In genomic region chr9:87738766-87739542, GRCm38 (mm10) we compare ENCODE assay signal across 9 mouse cellular contexts. TPM values are rescaled to one million over a fixed set of nuclear protein-coding genes. Genes with fewer than 3 reads are reported as not detected.
DNase-seq lines count a peak whose midpoint lies in the region; ATAC-seq lines count a peak whose summit lies in the region.
"Had no signal": no experiment of that assay in that cellular context is flagged by ENCODE, and none has a peak within 500 bp of the region (broad histone marks: within the 10 kb centered on the region; RNA-seq: fewer than 3 reads in every experiment).

No protein-coding gene starts in this region.

- H3K27ac ChIP-seq in heart, embryonic 12.5 days (ENCODE audit: poor library complexity, severe bottlenecking) = no peak overlapping the region
- H3K27ac ChIP-seq in brown adipose tissue, adult 24 weeks (replicated peaks; ENCODE audit: low read depth, low read length) = 0 out of 2 replicates have a peak overlapping the region, but pooled peaks have one; percentile 5
- H3K27ac ChIP-seq in heart, embryonic 13.5 days (replicated peaks) = peak overlapping the region; percentile 36
- no peak overlapping the region for H3K27ac ChIP-seq in midbrain, embryonic 12.5 days (replicated peaks)

- ATAC-seq in heart, embryonic 12.5 days (ENCODE audit: insufficient number of reproducible peaks, low FRiP score) = no peak
- ATAC-seq in heart, embryonic 13.5 days (ENCODE audit: extremely low read depth, insufficient number of reproducible peaks, low FRiP score, low TSS enrichment) = no peak
- no peak for ATAC-seq in midbrain, embryonic 12.5 days (ENCODE audit: low FRiP score, low read depth)
- ATAC-seq: CD4-positive, CD25-positive, alpha-beta regulatory T cell, adult 4 months had no signal

- under 1% methylated on average over 39 of the region's 39 CpGs for WGBS in heart, embryonic 12.5 days
- 2% methylated on average over 39 of the region's 39 CpGs for WGBS in heart, embryonic 13.5 days
- WGBS in midbrain, embryonic 12.5 days = under 1% methylated on average over 39 of the region's 39 CpGs

- H3K36me3 ChIP-seq in heart, embryonic 12.5 days = no peaks in the 10 kb centered on the region
- H3K36me3 ChIP-seq in heart, embryonic 13.5 days = no peaks in the 10 kb centered on the region
- no peaks in the 10 kb centered on the region for H3K36me3 ChIP-seq in midbrain, embryonic 12.5 days

- peak overlapping the region; percentile 78 for H3K4me2 ChIP-seq in heart, embryonic 12.5 days
- H3K4me2 ChIP-seq in heart, embryonic 13.5 days = peak overlapping the region; percentile 77
- H3K4me2 ChIP-seq in midbrain, embryonic 12.5 days (replicated peaks) = peak overlapping the region; percentile 42

- peak overlapping the region; percentile 47 for H3K4me3 ChIP-seq in heart, embryonic 12.5 days
- H3K4me3 ChIP-seq in brown adipose tissue, adult 24 weeks (ENCODE audit: insufficient read depth, low read depth, low read length) = peak overlapping the region; percentile 44
- H3K4me3 ChIP-seq in heart, embryonic 13.5 days = peak overlapping the region; percentile 54
- peak overlapping the region; percentile 25 for H3K4me3 ChIP-seq in midbrain, embryonic 12.5 days

- H3K4me1 ChIP-seq in heart, embryonic 12.5 days (replicated peaks) = peaks cover 13% of the 10 kb centered on the region
- no peaks in the 10 kb centered on the region for H3K4me1 ChIP-seq in brown adipose tissue, adult 24 weeks (ENCODE audit: control insufficient read depth, insufficient read depth, insufficient read length, low read length)
- H3K4me1 ChIP-seq in heart, embryonic 13.5 days = peaks cover 17% of the 10 kb centered on the region
- H3K4me1 ChIP-seq in midbrain, embryonic 12.5 days = peaks cover 16% of the 10 kb centered on the region

- H3K9ac ChIP-seq in heart, embryonic 12.5 days = peak overlapping the region; percentile 66
- H3K9ac ChIP-seq in heart, embryonic 13.5 days = peak overlapping the region; percentile 68; the same call in 1 of the 2 replicates
- H3K9ac ChIP-seq in midbrain, embryonic 12.5 days (replicated peaks) = no peak overlapping the region

- no peaks in the 10 kb centered on the region for H3K9me3 ChIP-seq in heart, embryonic 12.5 days (replicated peaks)
- no peaks in the 10 kb centered on the region for H3K9me3 ChIP-seq in heart, embryonic 13.5 days
- H3K9me3 ChIP-seq in midbrain, embryonic 12.5 days = no peaks in the 10 kb centered on the region

- intact Hi-C loops in heart, postnatal 25 days (cut with DNase I) = loop anchor here (10.0 kb wide), 3 partner anchors 106 to 486 kb away; no protein-coding TSS in a partner anchor

- H3K27me3 ChIP-seq in heart, embryonic 12.5 days (replicated peaks) = peaks cover 70% of the 10 kb centered on the region
- H3K27me3 ChIP-seq in heart, embryonic 13.5 days (replicated peaks) = peaks cover 95% of the 10 kb centered on the region
- H3K27me3 ChIP-seq in midbrain, embryonic 12.5 days = peaks cover 87% of the 10 kb centered on the region

- no peak for DNase-seq in heart, postnatal 25 days (ENCODE audit: low spot score)
- no peak for DNase-seq in layer of hippocampus, postnatal 36 days
- DNase-seq in right cerebral cortex, postnatal 4 days = no peak
- DNase-seq in testis, postnatal 14 days (ENCODE audit: low spot score) = no peak

RNA-seq across cellular contexts. Expression of gene Tbx18, which starts 7.9 kb away (rescaled TPM):
- polyA plus RNA-seq in heart, embryonic 12.5 days (2016; fragmentation: Nextera tagmentation; extraction: Ambion mirVana) = 18.9 and 20.7 TPM in 2 replicates
- 1 to 10 TPM; 4.4 to 6.1 TPM for total RNA-seq in heart, postnatal 25 days (2021)
- 0.63 and 1.5 TPM in 2 replicates for polyA plus RNA-seq in brown adipose tissue, adult 24 weeks (2012; ENCODE audit: insufficient read depth, insufficient read length, missing spikeins)
- 10.1 and 10.5 TPM in 2 replicates for polyA plus RNA-seq in heart, embryonic 13.5 days (2015; fragmentation: Nextera tagmentation; extraction: Ambion mirVana)
- polyA plus RNA-seq in midbrain, embryonic 12.5 days (2016; fragmentation: Nextera tagmentation; extraction: Ambion mirVana) = 5.6 and 6.4 TPM in 2 replicates
- total RNA-seq in layer of hippocampus, postnatal 36 days (2021) = 1 to 10 TPM; 1.2 to 1.8 TPM
- polyA plus RNA-seq: CD4-positive, CD25-positive, alpha-beta regulatory T cell, adult 4 months had no signal

Comparison
In these comparisons a context has a peak if more than half of its experiments do, and no peak if none do; other contexts are left out.
1. H3K27ac ChIP-seq: peak in brown adipose tissue, adult 24 weeks (single experiment) and heart, embryonic 13.5 days (single experiment); none in heart, embryonic 12.5 days (single experiment) and midbrain, embryonic 12.5 days (single experiment).
2. Peak in every context shown above with its lines, with median percentiles within 50 percentile points of each other: H3K4me2 ChIP-seq and H3K4me3 ChIP-seq.